Comparison of ENCODE assay signal across 20 mouse cellular contexts in the genomic region with DNA sequence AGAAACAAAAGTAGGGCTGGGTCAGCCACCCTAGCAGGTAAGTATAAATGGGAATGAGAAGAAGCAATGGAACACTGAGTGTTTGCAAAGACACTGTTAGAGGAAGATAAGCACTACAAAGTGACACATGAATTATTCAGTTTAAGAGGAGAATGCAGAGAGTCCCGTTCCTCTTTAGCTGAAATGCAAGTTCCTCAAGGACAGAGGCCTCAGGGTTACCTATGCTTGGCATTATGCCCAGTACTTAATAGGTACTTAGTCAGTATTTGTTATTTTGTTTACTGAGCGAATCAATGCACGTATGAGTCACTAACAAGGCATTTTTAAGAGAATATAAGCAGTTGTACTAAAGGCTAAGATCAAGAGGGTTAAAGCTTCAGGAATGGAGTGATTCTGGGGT.
"Had no signal": no experiment of that assay in that cellular context is flagged by ENCODE, and none has a peak within 500 bp of the region (broad histone marks: within the 10 kb centered on the region; RNA-seq: fewer than 3 reads in every experiment).

No protein-coding gene starts in this region.

- H3K9me3 ChIP-seq: lung, embryonic 15.5 days; midbrain, embryonic 10.5 days; midbrain, embryonic 12.5 days; neural tube, embryonic 13.5 days; neural tube, embryonic 15.5 days had no signal

- H3K9ac ChIP-seq: lung, embryonic 15.5 days; midbrain, embryonic 12.5 days; neural tube, embryonic 13.5 days; neural tube, embryonic 15.5 days had no signal

- H3K4me3 ChIP-seq: lung, embryonic 15.5 days; midbrain, embryonic 10.5 days; midbrain, embryonic 12.5 days; myocyte; neural tube, embryonic 13.5 days; neural tube, embryonic 15.5 days had no signal

- H3K4me1 ChIP-seq: lung, embryonic 15.5 days; midbrain, embryonic 10.5 days; midbrain, embryonic 12.5 days; neural tube, embryonic 13.5 days; neural tube, embryonic 15.5 days had no signal

- DNase-seq: lung, adult 18-20 months; lung, postnatal 14 days; lung, postnatal 36 days; midbrain, embryonic 14.5 days; retina, postnatal 1 day; right cerebral cortex, adult 18-20 months; right cerebral cortex, postnatal 25 days; right cerebral cortex, postnatal 4 days; spleen, adult 18-20 months; thymus, adult 2 months; thymus, postnatal 25 days; thymus, postnatal 4 days had no signal

- H3K27me3 ChIP-seq: lung, embryonic 15.5 days; midbrain, embryonic 12.5 days; neural tube, embryonic 13.5 days; neural tube, embryonic 15.5 days had no signal

- ATAC-seq: lung, postnatal 0 days; midbrain, embryonic 16.5 days had no signal

- H3K36me3 ChIP-seq: lung, embryonic 15.5 days; midbrain, embryonic 10.5 days; midbrain, embryonic 12.5 days; neural tube, embryonic 13.5 days; neural tube, embryonic 15.5 days had no signal

- H3K4me2 ChIP-seq: lung, embryonic 15.5 days; midbrain, embryonic 12.5 days; neural tube, embryonic 13.5 days; neural tube, embryonic 15.5 days had no signal

- H3K27ac ChIP-seq: lung, embryonic 15.5 days; midbrain, embryonic 10.5 days; midbrain, embryonic 12.5 days; neural tube, embryonic 13.5 days; neural tube, embryonic 15.5 days had no signal
